Mouse (Mus musculus) frontal cortex, postnatal 14 days (tissue): Measurements from ENCODE around the gene Hist1h3b.

Experiments
- DNase-seq, 2 experiments: peaks; one replicate each; pipeline ENCODE4 v3.0.0; 2022; ENCODE audit warnings: low spot score in 2 of 2

Hist1h3b gene

GRCm38 (mm10) chr13:23772561-23773313 is 20.7 kb downstream of the Hist1h3b start:
- DNase-seq, result peak; percentile 27 to 30

- DNase-seq, result no peak
Measured at GRCm38 (mm10) chr13:23778339-23778738, 26.3 kb downstream of the Hist1h3b start.

- no peak for DNase-seq
Measured at GRCm38 (mm10) chr13:23779025-23779424, 27.0 kb downstream of the Hist1h3b start.

- peak; percentile 8 to 24 for DNase-seq
Measured at GRCm38 (mm10) chr13:23792520-23792919, 40.5 kb downstream of the Hist1h3b start.

- no peak for DNase-seq
Measured at GRCm38 (mm10) chr13:23799405-23799804, 47.3 kb downstream of the Hist1h3b start.
